Mouse (Mus musculus) neural tube, embryonic 14.5 days (tissue): Measurements from ENCODE around the gene 1700029P11Rik. TPM values are rescaled to one million over a fixed set of nuclear protein-coding genes. Genes with fewer than 3 reads are reported as not detected.

Experiments
- ATAC-seq: fragments of 200-750 bp; cut with Nextera tagmentation; 2 replicates; pipeline ENCODE4 v1.8.0; 2017; ENCODE audit warnings: low read depth, mild to moderate bottlenecking, moderate TSS enrichment, moderate library complexity
- H3K27ac ChIP-seq: fragments of 300-500 bp; sonication (generic); 2 replicates; pipeline ENCODE4 v1.5.1; 2014; ENCODE audit warnings: low read depth, mild to moderate bottlenecking, control low read depth, low read length, moderate library complexity, mixed read lengths
- H3K27me3 ChIP-seq: fragments of 300-500 bp; sonication (generic); 2 replicates; pipeline ENCODE4 v1.6.1; 2014; ENCODE audit warnings: low read length; ENCODE audit not compliant: control insufficient read depth, insufficient read depth
- H3K36me3 ChIP-seq: fragments of 300-500 bp; sonication (generic); 2 replicates; pipeline ENCODE4 v1.6.1; 2014; ENCODE audit warnings: low read length, mixed read lengths; ENCODE audit not compliant: control insufficient read depth, insufficient read depth
- H3K4me1 ChIP-seq: fragments of 300-500 bp; sonication (generic); 2 replicates; pipeline ENCODE4 v1.6.1; 2014; ENCODE audit warnings: low read length; ENCODE audit not compliant: control insufficient read depth, insufficient read depth
- H3K4me2 ChIP-seq: fragments of 300-500 bp; sonication (generic); 2 replicates; pipeline ENCODE4 v1.6.1; 2014; ENCODE audit warnings: mild to moderate bottlenecking, low read depth, low read length, control low read depth
- H3K4me3 ChIP-seq: fragments of 300-500 bp; sonication (generic); 2 replicates; pipeline ENCODE4 v1.5.1; 2014; ENCODE audit warnings: low read depth, low read length, control low read depth, mixed read lengths
- H3K9ac ChIP-seq: fragments of 300-500 bp; sonication (generic); replicated peaks from 2 replicates; pipeline ENCODE4 v1.6.1; 2014; ENCODE audit warnings: low read depth, mild to moderate bottlenecking, control low read depth, low read length, mixed read lengths
- H3K9me3 ChIP-seq: fragments of 300-500 bp; sonication (generic); 2 replicates; pipeline ENCODE4 v1.6.1; 2016; ENCODE audit warnings: low read length; ENCODE audit not compliant: control insufficient read depth
- WGBS: fragments of 180-500 bp; shearing (Covaris S2); extraction: QIAGEN DNeasy Blood & Tissue Kit; methylation state at CpG from one replicate; pipeline ENCODE4 v1.1.7; 2014; 5-methylcytosine and 5-hydroxymethylcytosine counted together
- polyA plus RNA-seq: library from polyadenylated mRNA; unstranded; fragments of >200 nt; fragmentation: Nextera tagmentation; extraction: Ambion mirVana; gene quantifications from 2 replicates; pipeline ENCODE4 v1.2.1, GENCODE M21; 2014

The 1700029P11Rik gene
- polyA plus RNA-seq, 1 experiment from 2014 or later, result not detected

GRCm38 (mm10) chr15:82027726-82028125 is 47.4 kb downstream of the 1700029P11Rik start:
- Histone ChIP-seq H3K4me3 (no peak overlapping the region), H3K27me3 (no peaks in the 10 kb centered on the region), H3K4me1 (no peaks in the 10 kb centered on the region), H3K9me3 (no peaks in the 10 kb centered on the region), H3K9ac (no peak overlapping the region), H3K4me2 (no peak overlapping the region), H3K27ac (no peak overlapping the region), H3K36me3 (peaks cover 75% of the 10 kb centered on the region)
- no peak for ATAC-seq
- WGBS, result 90% methylated on average over 7 of the region's 7 CpGs

Other genes starting within 250 kb of the 1700029P11Rik start
- 49.6 and 72.6 TPM in 2 replicates for gene Zc3h7b, start 235.5 kb upstream of the 1700029P11Rik start, polyA plus RNA-seq
- 105 and 117 TPM in 2 replicates for gene Rangap1, start 235.0 kb upstream of the 1700029P11Rik start, polyA plus RNA-seq
- 17.9 and 19.3 TPM in 2 replicates for gene Tef, start 178.1 kb upstream of the 1700029P11Rik start, polyA plus RNA-seq
- 12.4 and 13.4 TPM in 2 replicates for gene Tob2, start 121.7 kb upstream of the 1700029P11Rik start, polyA plus RNA-seq
- gene Phf5a, start 108.6 kb upstream of the 1700029P11Rik start, polyA plus RNA-seq, result 129 and 138 TPM in 2 replicates
- 278 and 281 TPM in 2 replicates for gene Aco2, start 108.2 kb upstream of the 1700029P11Rik start, polyA plus RNA-seq
- 88.1 and 98.4 TPM in 2 replicates for gene Polr3h, start 54.3 kb upstream of the 1700029P11Rik start, polyA plus RNA-seq
- gene Csdc2, start 43.8 kb upstream of the 1700029P11Rik start, polyA plus RNA-seq, result 170 and 208 TPM in 2 replicates
- gene Pmm1, start 19.6 kb upstream of the 1700029P11Rik start, polyA plus RNA-seq, result 78.6 and 96.6 TPM in 2 replicates
- gene Xrcc6, start 7.3 kb downstream of the 1700029P11Rik start, polyA plus RNA-seq, result 42.1 and 48.6 TPM in 2 replicates
- gene Desi1, start 53.3 kb downstream of the 1700029P11Rik start, polyA plus RNA-seq, result 58.3 and 58.7 TPM in 2 replicates
- gene Snu13, start 67.1 kb downstream of the 1700029P11Rik start, polyA plus RNA-seq, result 231 and 251 TPM in 2 replicates
- not detected in 2 replicates for gene 4930407I10Rik, start 78.6 kb downstream of the 1700029P11Rik start, polyA plus RNA-seq
- gene Mei1, start 89.5 kb downstream of the 1700029P11Rik start, polyA plus RNA-seq, result not detected in 2 replicates
- 12.7 and 12.8 TPM in 2 replicates for gene Ccdc134, start 147.4 kb downstream of the 1700029P11Rik start, polyA plus RNA-seq
- gene Srebf2, start 166.6 kb downstream of the 1700029P11Rik start, polyA plus RNA-seq, result 141 and 164 TPM in 2 replicates
- 2.9 and 6.9 TPM in 2 replicates for gene Shisa8, start 232.3 kb downstream of the 1700029P11Rik start, polyA plus RNA-seq
- 0.32 and 1.4 TPM in 2 replicates for gene Tnfrsf13c, start 243.8 kb downstream of the 1700029P11Rik start, polyA plus RNA-seq